Mouse (Mus musculus) megakaryocyte, embryonic 14.5 days (primary cell): ENCODE data around the gene Fads1.

ENCODE experiments used
- FLI1 ChIP-seq: IDR thresholded peaks from 2 replicates; pipeline ENCODE4 v1.6.1; 2012; ENCODE audit warnings: low read length, inconsistent platforms, mixed read lengths
- GATA1 ChIP-seq: IDR thresholded peaks from 3 replicates; pipeline ENCODE4 v1.6.1; 2012; ENCODE audit warnings: mixed read lengths, low read length, inconsistent platforms, borderline replicate concordance

DNA sequence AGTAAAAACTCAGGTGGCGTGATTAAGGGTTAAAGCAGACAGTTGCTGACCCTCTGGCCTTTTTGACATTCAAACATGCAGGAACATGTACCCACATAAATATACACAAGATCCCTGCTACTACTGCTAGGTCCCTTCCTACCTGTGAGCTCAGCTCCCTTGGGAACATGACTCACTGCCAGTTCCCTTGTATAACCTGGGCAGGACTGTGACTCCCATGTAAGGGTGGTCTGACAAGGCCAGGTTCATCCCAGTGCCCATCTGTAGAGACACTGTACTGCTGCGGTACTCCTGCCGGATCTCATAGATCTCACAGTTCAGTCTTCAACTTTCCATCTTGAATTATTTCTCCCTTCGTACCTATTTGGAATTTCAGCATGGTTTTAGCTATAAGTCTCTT lies 14.4 kb downstream of the Fads1 start:
- TF ChIP-seq GATA1 (no peak), FLI1 (no peak)
